Mouse (Mus musculus) lung, embryonic 15.5 days (tissue): ENCODE results near the gene Rai1. TPM values are rescaled to one million over a fixed set of nuclear protein-coding genes. Genes with fewer than 3 reads are reported as not detected.
A peak's percentile ranks its signal among the peaks of the same experiment; 100 is the strongest.

ENCODE experiments used
- ATAC-seq: fragments of 200-750 bp; cut with Nextera tagmentation; 2 replicates; pipeline ENCODE4 v1.8.0; 2017; ENCODE audit warnings: moderate number of reproducible peaks, borderline replicate concordance; ENCODE audit not compliant: low FRiP score, low TSS enrichment; ENCODE audit errors: extremely low read depth
- H3K27ac ChIP-seq: fragments of 300-500 bp; sonication (generic); 2 replicates; pipeline ENCODE4 v1.5.1; 2015; ENCODE audit warnings: moderate library complexity, mild to moderate bottlenecking, inconsistent platforms
- H3K27me3 ChIP-seq: fragments of 300-500 bp; sonication (generic); 2 replicates; pipeline ENCODE4 v1.6.1; 2015; ENCODE audit warnings: inconsistent platforms
- H3K36me3 ChIP-seq: fragments of 300-500 bp; sonication (generic); 2 replicates; pipeline ENCODE4 v1.6.1; 2015; ENCODE audit warnings: inconsistent platforms
- H3K4me1 ChIP-seq: fragments of 300-500 bp; sonication (generic); 2 replicates; pipeline ENCODE4 v1.6.1; 2015; ENCODE audit warnings: inconsistent platforms
- H3K4me2 ChIP-seq: fragments of 300-500 bp; sonication (generic); 2 replicates; pipeline ENCODE4 v1.6.1; 2015; ENCODE audit warnings: inconsistent platforms, mild to moderate bottlenecking, moderate library complexity
- H3K4me3 ChIP-seq: fragments of 300-500 bp; sonication (generic); 2 replicates; pipeline ENCODE4 v1.5.1; 2015; ENCODE audit warnings: mild to moderate bottlenecking, inconsistent platforms
- H3K9ac ChIP-seq: fragments of 300-500 bp; sonication (generic); 2 replicates; pipeline ENCODE4 v1.6.1; 2015; ENCODE audit warnings: inconsistent platforms
- H3K9me3 ChIP-seq: fragments of 300-500 bp; sonication (generic); 2 replicates; pipeline ENCODE4 v1.6.1; 2016; ENCODE audit warnings: inconsistent platforms
- WGBS: fragments of 180-500 bp; shearing (Covaris S2); methylation state at CpG from one replicate; pipeline ENCODE4 v1.1.7; 2015; 5-methylcytosine and 5-hydroxymethylcytosine counted together
- polyA plus RNA-seq: library from polyadenylated mRNA; unstranded; fragments of >200 nt; fragmentation: Nextera tagmentation; extraction: Ambion mirVana; gene quantifications from 2 replicates; pipeline ENCODE4 v1.2.1, GENCODE M21; 2015

Gene Rai1
- polyA plus RNA-seq, 1 experiment from 2014 or later, result 27.9 TPM

DNA sequence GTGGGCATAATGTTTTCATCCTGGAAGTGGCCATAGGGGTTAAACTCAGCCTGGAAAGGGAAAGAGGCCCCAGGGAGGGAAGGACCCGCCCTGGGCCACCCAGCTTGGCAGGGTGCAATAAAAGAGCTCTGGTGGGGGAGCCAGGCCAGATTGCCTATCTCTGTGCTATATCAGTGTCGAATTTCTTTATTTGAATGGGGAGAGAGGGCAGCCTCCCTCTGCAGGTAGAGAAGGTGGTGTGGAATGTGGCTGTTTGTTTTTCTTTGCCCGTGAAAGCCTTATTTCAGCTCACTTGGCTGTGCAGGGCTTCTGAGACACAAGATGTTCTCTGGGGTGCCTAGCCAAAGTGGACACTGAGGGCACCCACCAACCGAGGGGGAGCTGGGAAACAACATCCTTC lies 8.8 kb downstream of the Rai1 start:
- Histone ChIP-seq H3K27me3 (no peaks in the 10 kb centered on the region), H3K9me3 (no peaks in the 10 kb centered on the region), H3K4me1 (peaks cover 72% of the 10 kb centered on the region), H3K9ac (peak overlapping the region; percentile 53), H3K36me3 (no peaks in the 10 kb centered on the region), H3K4me3 (peak overlapping the region; percentile 50), H3K27ac (peak overlapping the region; percentile 94), H3K4me2 (peak overlapping the region; percentile 89)
- ATAC-seq, result no peak
- WGBS, result 5% methylated on average over 4 of the region's 4 CpGs

- peaks cover 65% of the 10 kb centered on the region for H3K4me1 ChIP-seq
- WGBS, result 6% methylated on average over 21 of the region's 21 CpGs
- peak overlapping the region; percentile 89 for H3K4me2 ChIP-seq
These were observed 9.6 kb downstream of the Rai1 start for GRCm38 (mm10) chr11:60114296-60115023.

DNA sequence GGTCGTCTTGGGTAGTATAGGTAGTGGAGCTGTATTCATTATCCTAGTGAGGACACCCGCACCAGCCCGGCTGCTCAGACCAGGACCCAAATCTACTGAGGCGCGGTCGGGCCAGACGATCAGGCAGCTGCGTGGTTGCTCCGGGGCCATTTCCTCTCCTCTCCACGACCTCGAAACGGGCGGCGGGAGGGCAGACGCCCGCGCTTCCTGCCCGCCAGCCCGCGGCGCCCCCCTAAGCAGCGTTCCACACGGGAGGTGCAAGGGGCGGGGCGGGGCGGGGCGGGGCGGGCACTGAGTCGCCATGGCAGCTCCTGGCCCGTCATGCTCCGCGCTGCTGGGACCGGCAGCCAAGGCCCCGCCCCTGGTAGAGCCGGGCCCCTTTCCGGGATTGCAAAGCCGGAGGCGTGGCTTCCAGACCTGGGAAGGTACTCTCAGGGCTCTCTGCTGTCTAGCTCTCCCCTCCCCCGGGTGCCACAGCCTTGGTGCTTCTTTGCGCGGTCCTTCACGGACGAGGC lies 10.3 kb downstream of the Rai1 start:
- peak overlapping the region; percentile 50 for H3K4me3 ChIP-seq
- H3K9me3 ChIP-seq, result no peaks in the 10 kb centered on the region
- no peaks in the 10 kb centered on the region for H3K27me3 ChIP-seq
- peak overlapping the region; percentile 55 for H3K9ac ChIP-seq
- peaks cover 65% of the 10 kb centered on the region for H3K4me1 ChIP-seq
- ATAC-seq, result peak; percentile 97
- H3K27ac ChIP-seq, result peak overlapping the region; percentile 94
- no peaks in the 10 kb centered on the region for H3K36me3 ChIP-seq
- H3K4me2 ChIP-seq, result peak overlapping the region; percentile 89
- 0% methylated on average over 38 of the region's 43 CpGs for WGBS

More at GRCm38 (mm10) chr11:60114296-60115023, 9.6 kb downstream of the Rai1 start:
- H3K27ac ChIP-seq, result peak overlapping the region; percentile 94
- peak overlapping the region; percentile 50 for H3K4me3 ChIP-seq
- peak overlapping the region; percentile 53 for H3K9ac ChIP-seq
- H3K36me3 ChIP-seq, result no peaks in the 10 kb centered on the region
- H3K9me3 ChIP-seq, result no peaks in the 10 kb centered on the region
- ATAC-seq, result peak; percentile 32; the same call in 1 of the 2 replicates
- H3K27me3 ChIP-seq, result no peaks in the 10 kb centered on the region

DNA sequence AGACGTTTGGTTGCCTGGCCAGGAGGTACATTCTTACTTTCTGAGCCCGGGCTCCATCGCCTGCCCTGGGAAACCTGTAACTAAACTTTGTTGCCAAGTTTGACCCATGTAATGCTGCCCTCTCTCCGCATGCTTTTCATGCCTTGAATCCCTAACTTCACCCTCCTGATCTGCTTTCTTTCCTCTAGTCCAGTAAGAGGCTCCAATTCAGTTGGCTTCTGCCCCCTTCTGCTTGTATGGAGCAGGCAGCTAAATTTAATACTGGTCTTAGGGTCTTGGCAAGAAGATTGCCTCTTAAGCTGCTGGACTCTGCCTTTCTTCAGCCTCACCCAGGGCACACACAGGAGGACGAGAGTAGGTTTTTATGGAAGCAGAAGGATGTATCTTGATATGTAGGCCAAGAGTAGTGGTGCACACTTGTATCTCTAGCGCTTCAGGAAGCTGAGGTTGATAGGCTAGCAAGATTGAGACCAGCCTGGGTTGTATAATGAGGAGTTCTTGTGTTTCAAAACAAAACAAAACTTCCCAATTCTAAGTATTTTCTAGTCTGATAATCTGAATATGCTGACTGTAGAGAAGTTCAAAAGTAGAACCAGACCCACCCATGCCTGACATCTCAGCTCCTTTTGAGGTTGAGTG lies 10.9 kb downstream of the Rai1 start:
- no peaks in the 10 kb centered on the region for H3K36me3 ChIP-seq
- no peaks in the 10 kb centered on the region for H3K27me3 ChIP-seq
- H3K4me3 ChIP-seq, result peak overlapping the region; percentile 50
- no peak for ATAC-seq
- H3K27ac ChIP-seq, result peak overlapping the region; percentile 94
- H3K4me2 ChIP-seq, result peak overlapping the region; percentile 89
- no peaks in the 10 kb centered on the region for H3K9me3 ChIP-seq
- H3K9ac ChIP-seq, result peak overlapping the region; percentile 55
- 24% methylated on average over 6 of the region's 6 CpGs for WGBS
- H3K4me1 ChIP-seq, result peaks cover 67% of the 10 kb centered on the region

- no peaks in the 10 kb centered on the region for H3K36me3 ChIP-seq
- no peaks in the 10 kb centered on the region for H3K27me3 ChIP-seq
- no peak overlapping the region for H3K4me3 ChIP-seq
- WGBS, result 80% methylated on average over 2 of the region's 2 CpGs
- 0 out of 2 replicates have a peak overlapping the region, but pooled peaks have one; percentile 3 for H3K27ac ChIP-seq
- no peak overlapping the region for H3K9ac ChIP-seq
- no peak for ATAC-seq
- peaks cover 42% of the 10 kb centered on the region for H3K4me1 ChIP-seq
- no peaks in the 10 kb centered on the region for H3K9me3 ChIP-seq
- no peak overlapping the region for H3K4me2 ChIP-seq
These were observed 15.9 kb downstream of the Rai1 start for GRCm38 (mm10) chr11:60120586-60121262.

- H3K27me3 ChIP-seq, result no peaks in the 10 kb centered on the region
- H3K9me3 ChIP-seq, result no peaks in the 10 kb centered on the region
- H3K4me3 ChIP-seq, result no peak overlapping the region
- H3K4me2 ChIP-seq, result no peak overlapping the region
- peaks cover 53% of the 10 kb centered on the region for H3K4me1 ChIP-seq
- H3K27ac ChIP-seq, result no peak overlapping the region
- H3K9ac ChIP-seq, result no peak overlapping the region
- no peaks in the 10 kb centered on the region for H3K36me3 ChIP-seq
- ATAC-seq, result no peak
These were observed 17.8 kb downstream of the Rai1 start for GRCm38 (mm10) chr11:60122611-60123010.

DNA sequence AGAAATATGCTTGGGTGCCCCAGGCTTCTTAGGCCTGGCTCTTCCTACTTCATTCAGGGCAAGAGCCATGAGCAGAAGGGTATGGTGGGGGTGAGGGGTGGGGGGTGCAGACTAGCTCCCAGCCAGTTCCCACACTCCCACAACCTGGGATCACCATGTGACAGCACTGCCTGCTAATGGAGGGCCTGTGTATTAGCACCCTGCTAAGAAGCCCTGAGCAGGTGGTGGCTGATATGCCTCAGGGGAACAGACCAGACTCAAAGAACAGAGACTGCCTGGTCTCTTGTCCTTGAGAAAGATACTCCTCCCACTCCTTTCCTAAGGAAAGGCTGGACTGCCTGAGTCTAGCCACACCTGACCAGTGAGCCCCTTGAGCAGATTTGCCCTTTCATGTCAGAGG lies 22.2 kb downstream of the Rai1 start:
- Histone ChIP-seq H3K36me3 (no peaks in the 10 kb centered on the region), H3K9me3 (no peaks in the 10 kb centered on the region), H3K4me1 (peaks cover 59% of the 10 kb centered on the region), H3K4me2 (no peak overlapping the region), H3K4me3 (no peak overlapping the region), H3K27ac (peak overlapping the region; percentile 8; the same call in 1 of the 2 replicates), H3K27me3 (no peaks in the 10 kb centered on the region), H3K9ac (no peak overlapping the region)
- ATAC-seq, result no peak

DNA sequence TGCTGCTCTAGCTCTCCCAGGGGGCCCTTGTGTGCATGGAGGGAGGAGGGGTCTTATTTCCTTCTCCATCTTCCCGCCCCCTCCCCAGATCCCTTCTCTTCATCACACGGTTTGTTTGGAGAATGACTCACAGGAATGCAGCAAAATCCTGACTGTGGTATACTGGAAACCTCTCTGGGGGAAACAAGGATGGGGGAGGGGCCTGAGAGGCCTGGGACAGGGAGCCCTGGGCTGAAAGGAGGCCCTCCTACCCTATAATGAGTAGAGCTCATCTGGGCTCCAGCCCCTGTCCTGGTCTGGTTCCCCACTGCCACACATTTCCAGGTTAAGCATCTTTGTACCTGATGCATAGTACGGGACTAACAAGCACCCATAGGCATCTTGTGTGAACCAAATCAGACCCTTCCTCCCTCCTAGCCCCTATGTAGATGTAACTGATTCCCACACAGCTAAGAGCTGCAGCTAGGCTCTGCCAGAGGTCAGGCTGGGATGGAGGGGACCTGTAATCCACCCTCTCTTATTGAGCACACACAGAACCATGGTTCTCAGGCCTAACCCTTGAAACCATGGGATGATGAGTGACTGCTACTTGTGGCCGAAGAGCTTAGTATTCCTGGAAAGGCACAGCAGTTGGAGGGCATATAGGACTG lies 23.2 kb downstream of the Rai1 start:
- no peak overlapping the region for H3K4me2 ChIP-seq
- peaks cover 55% of the 10 kb centered on the region for H3K4me1 ChIP-seq
- 0 out of 2 replicates have a peak, but pooled peaks have one; percentile 32 for ATAC-seq
- no peak overlapping the region for H3K9ac ChIP-seq
- 0 out of 2 replicates have a peak overlapping the region, but pooled peaks have one; percentile 8 for H3K27ac ChIP-seq
- no peaks in the 10 kb centered on the region for H3K36me3 ChIP-seq
- no peaks in the 10 kb centered on the region for H3K27me3 ChIP-seq
- WGBS, result 35% methylated on average over 4 of the region's 4 CpGs
- H3K4me3 ChIP-seq, result no peak overlapping the region
- no peaks in the 10 kb centered on the region for H3K9me3 ChIP-seq

DNA sequence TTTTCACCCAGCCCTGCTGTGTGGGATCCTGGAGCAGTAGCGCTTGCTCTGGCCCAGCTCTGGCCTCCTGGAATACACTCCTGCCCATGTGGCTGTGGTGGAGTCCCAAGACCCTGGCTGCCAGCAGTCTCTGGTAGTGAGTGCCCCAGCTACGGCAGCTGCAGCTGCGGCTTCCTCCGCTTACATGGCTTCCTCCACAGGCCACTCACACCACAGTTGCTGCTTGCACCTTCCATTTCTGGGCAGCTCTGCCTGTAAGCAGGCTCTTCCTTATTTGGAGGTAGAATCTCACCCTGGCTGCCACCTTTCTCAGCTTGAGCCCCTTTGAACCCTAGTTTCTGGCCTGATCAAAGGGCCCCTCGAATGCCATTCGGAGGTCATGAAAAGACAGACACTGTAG lies 25.7 kb downstream of the Rai1 start:
- no peaks in the 10 kb centered on the region for H3K36me3 ChIP-seq
- peak overlapping the region; percentile 68 for H3K27ac ChIP-seq
- no peaks in the 10 kb centered on the region for H3K27me3 ChIP-seq
- 35% methylated on average over 6 of the region's 6 CpGs for WGBS
- no peak overlapping the region for H3K9ac ChIP-seq
- no peak overlapping the region for H3K4me2 ChIP-seq
- no peak for ATAC-seq
- no peak overlapping the region for H3K4me3 ChIP-seq
- no peaks in the 10 kb centered on the region for H3K9me3 ChIP-seq
- H3K4me1 ChIP-seq, result peaks cover 60% of the 10 kb centered on the region

- H3K4me1 ChIP-seq, result peaks cover 50% of the 10 kb centered on the region
- no peak overlapping the region for H3K27ac ChIP-seq
- 78% methylated on average over 1 of the region's 1 CpGs for WGBS
- no peaks in the 10 kb centered on the region for H3K36me3 ChIP-seq
- H3K9ac ChIP-seq, result no peak overlapping the region
- no peak overlapping the region for H3K4me3 ChIP-seq
- ATAC-seq, result no peak
- no peak overlapping the region for H3K4me2 ChIP-seq
- no peaks in the 10 kb centered on the region for H3K27me3 ChIP-seq
- no peaks in the 10 kb centered on the region for H3K9me3 ChIP-seq
These were observed 27.2 kb downstream of the Rai1 start for GRCm38 (mm10) chr11:60132061-60132460.

GRCm38 (mm10) chr11:60136491-60136890 lies 31.7 kb downstream of the Rai1 start:
- no peak overlapping the region for H3K9ac ChIP-seq
- no peak for ATAC-seq
- H3K27me3 ChIP-seq, result no peaks in the 10 kb centered on the region
- H3K9me3 ChIP-seq, result no peaks in the 10 kb centered on the region
- no peak overlapping the region for H3K27ac ChIP-seq
- 86% methylated on average over 1 of the region's 1 CpGs for WGBS
- H3K4me1 ChIP-seq, result peaks cover 43% of the 10 kb centered on the region
- H3K36me3 ChIP-seq, result no peaks in the 10 kb centered on the region
- no peak overlapping the region for H3K4me2 ChIP-seq
- no peak overlapping the region for H3K4me3 ChIP-seq
